Mouse (Mus musculus): ENCODE results near the gene Per3.
"Not testable (repeated sequence)": the region's sequence is repeated elsewhere in the genome, so short reads cannot be mapped to it uniquely, and the experiment has no call there.

Per3 gene

GRCm38 (mm10) chr4:151051162-151051561 lies 6.7 kb upstream of the Per3 start:
- Histone ChIP-seq H3K36me3 (ENCODE audit: control insufficient read depth, insufficient read depth, low read length, poor library complexity, severe bottlenecking) (peaks cover 9% of the 10 kb centered on the region; the same call in 1 of the 2 replicates), H3K27me3 (ENCODE audit: control insufficient read depth, insufficient read depth, low read length, poor library complexity, severe bottlenecking) (no peaks in the 10 kb centered on the region; the same call in 1 of the 2 replicates)
- peak; percentile 26 for DNase-seq (ENCODE audit: low read depth, low spot score)

- Histone ChIP-seq H3K36me3 (ENCODE audit: control insufficient read depth, insufficient read depth, low read length, poor library complexity, severe bottlenecking) (peaks cover 7% of the 10 kb centered on the region; the same call in 1 of the 2 replicates), H3K27me3 (ENCODE audit: control insufficient read depth, insufficient read depth, low read length, poor library complexity, severe bottlenecking) (no peaks in the 10 kb centered on the region; the same call in 1 of the 2 replicates)
- no peak for DNase-seq (ENCODE audit: low read depth, low spot score)
Observed at GRCm38 (mm10) chr4:151046524-151046923, 2.1 kb upstream of the Per3 start.

- H3K27me3 ChIP-seq (ENCODE audit: control insufficient read depth, insufficient read depth, low read length, poor library complexity, severe bottlenecking): no peaks in the 10 kb centered on the region; the same call in 1 of the 2 replicates
- peaks cover 5% of the 10 kb centered on the region; the same call in 1 of the 2 replicates for H3K36me3 ChIP-seq (ENCODE audit: control insufficient read depth, insufficient read depth, low read length, poor library complexity, severe bottlenecking)
- DNase-seq (ENCODE audit: low read depth, low spot score): no peak
Observed at GRCm38 (mm10) chr4:151044944-151045570, 592 bp upstream of the Per3 start.

- Histone ChIP-seq H3K36me3 (ENCODE audit: control insufficient read depth, insufficient read depth, low read length, poor library complexity, severe bottlenecking) (0 out of 2 replicates have a peak, but pooled peaks cover 2% of the 10 kb centered on the region), H3K27me3 (ENCODE audit: control insufficient read depth, insufficient read depth, low read length, poor library complexity, severe bottlenecking) (no peaks in the 10 kb centered on the region; the same call in 1 of the 2 replicates)
- DNase-seq (ENCODE audit: low read depth, low spot score): no peak
Observed at GRCm38 (mm10) chr4:151043281-151043680, 1.2 kb downstream of the Per3 start.

GRCm38 (mm10) chr4:151041506-151041905 lies 3.0 kb downstream of the Per3 start:
- no peak for DNase-seq (ENCODE audit: low read depth, low spot score)
- H3K36me3 ChIP-seq (ENCODE audit: control insufficient read depth, insufficient read depth, low read length, poor library complexity, severe bottlenecking): no peaks in the 10 kb centered on the region
- no peaks in the 10 kb centered on the region; the same call in 1 of the 2 replicates for H3K27me3 ChIP-seq (ENCODE audit: control insufficient read depth, insufficient read depth, low read length, poor library complexity, severe bottlenecking)

GRCm38 (mm10) chr4:151037800-151038199 lies 6.7 kb downstream of the Per3 start:
- H3K27me3 ChIP-seq (ENCODE audit: control insufficient read depth, insufficient read depth, low read length, poor library complexity, severe bottlenecking): no peaks in the 10 kb centered on the region
- no peaks in the 10 kb centered on the region for H3K36me3 ChIP-seq (ENCODE audit: control insufficient read depth, insufficient read depth, low read length, poor library complexity, severe bottlenecking)
- DNase-seq (ENCODE audit: low read depth, low spot score): no peak

- DNase-seq (ENCODE audit: low read depth, low spot score): no peak
- Histone ChIP-seq H3K27me3 (ENCODE audit: control insufficient read depth, insufficient read depth, low read length, poor library complexity, severe bottlenecking) (no peaks in the 10 kb centered on the region), H3K36me3 (ENCODE audit: control insufficient read depth, insufficient read depth, low read length, poor library complexity, severe bottlenecking) (no peaks in the 10 kb centered on the region)
Observed at GRCm38 (mm10) chr4:151036521-151036920, 7.9 kb downstream of the Per3 start.

GRCm38 (mm10) chr4:151027001-151027400 lies 17.5 kb downstream of the Per3 start:
- Histone ChIP-seq H3K27me3 (ENCODE audit: control insufficient read depth, insufficient read depth, low read length, poor library complexity, severe bottlenecking) (no peaks in the 10 kb centered on the region), H3K36me3 (ENCODE audit: control insufficient read depth, insufficient read depth, low read length, poor library complexity, severe bottlenecking) (no peaks in the 10 kb centered on the region)
- DNase-seq (ENCODE audit: low read depth, low spot score): peak; percentile 46

- Histone ChIP-seq H3K27me3 (ENCODE audit: control insufficient read depth, insufficient read depth, low read length, poor library complexity, severe bottlenecking) (no peaks in the 10 kb centered on the region), H3K36me3 (ENCODE audit: control insufficient read depth, insufficient read depth, low read length, poor library complexity, severe bottlenecking) (no peaks in the 10 kb centered on the region)
- DNase-seq (ENCODE audit: low read depth, low spot score): no peak
Observed at GRCm38 (mm10) chr4:151024152-151024551, 20.3 kb downstream of the Per3 start.

- not testable (repeated sequence) for DNase-seq (ENCODE audit: low read depth, low spot score); H3K36me3 ChIP-seq (ENCODE audit: control insufficient read depth, insufficient read depth, low read length, poor library complexity, severe bottlenecking); H3K27me3 ChIP-seq (ENCODE audit: control insufficient read depth, insufficient read depth, low read length, poor library complexity, severe bottlenecking)
Observed at GRCm38 (mm10) chr4:151017356-151017755, 27.1 kb downstream of the Per3 start.

- no peak for DNase-seq (ENCODE audit: low read depth, low spot score)
- Histone ChIP-seq H3K27me3 (ENCODE audit: control insufficient read depth, insufficient read depth, low read length, poor library complexity, severe bottlenecking) (no peaks in the 10 kb centered on the region), H3K36me3 (ENCODE audit: control insufficient read depth, insufficient read depth, low read length, poor library complexity, severe bottlenecking) (no peaks in the 10 kb centered on the region)
Observed at GRCm38 (mm10) chr4:151015946-151016345, 28.5 kb downstream of the Per3 start.

GRCm38 (mm10) chr4:151010316-151010715 lies 34.1 kb downstream of the Per3 start:
- H3K27me3 ChIP-seq (ENCODE audit: control insufficient read depth, insufficient read depth, low read length, poor library complexity, severe bottlenecking): no peaks in the 10 kb centered on the region
- no peak for DNase-seq (ENCODE audit: low read depth, low spot score)
- no peaks in the 10 kb centered on the region for H3K36me3 ChIP-seq (ENCODE audit: control insufficient read depth, insufficient read depth, low read length, poor library complexity, severe bottlenecking)

GRCm38 (mm10) chr4:151006945-151007344 lies 37.5 kb downstream of the Per3 start:
- no peaks in the 10 kb centered on the region for H3K36me3 ChIP-seq (ENCODE audit: control insufficient read depth, insufficient read depth, low read length, poor library complexity, severe bottlenecking)
- DNase-seq (ENCODE audit: low read depth, low spot score): peak; percentile 41
- H3K27me3 ChIP-seq (ENCODE audit: control insufficient read depth, insufficient read depth, low read length, poor library complexity, severe bottlenecking): no peaks in the 10 kb centered on the region

GRCm38 (mm10) chr4:151005656-151006318 lies 38.7 kb downstream of the Per3 start:
- DNase-seq (ENCODE audit: low read depth, low spot score): no peak
- H3K27me3 ChIP-seq (ENCODE audit: control insufficient read depth, insufficient read depth, low read length, poor library complexity, severe bottlenecking): no peaks in the 10 kb centered on the region

GRCm38 (mm10) chr4:151001397-151001796 lies 43.1 kb downstream of the Per3 start:
- Histone ChIP-seq H3K36me3 (ENCODE audit: control insufficient read depth, insufficient read depth, low read length, poor library complexity, severe bottlenecking) (no peaks in the 10 kb centered on the region), H3K27me3 (ENCODE audit: control insufficient read depth, insufficient read depth, low read length, poor library complexity, severe bottlenecking) (no peaks in the 10 kb centered on the region)
- DNase-seq (ENCODE audit: low read depth, low spot score): no peak

More at GRCm38 (mm10) chr4:151005656-151006318, 38.7 kb downstream of the Per3 start:
- H3K36me3 ChIP-seq (ENCODE audit: control insufficient read depth, insufficient read depth, low read length, poor library complexity, severe bottlenecking): no peaks in the 10 kb centered on the region

All from splenic B cell, adult 2 months (primary cell).